Mouse (Mus musculus) regulatory T cell (primary cell): Measurements from ENCODE around the gene Stx11.

Experiments
- in situ Hi-C: fragments of 300-600 bp; cut with MboI, MseI; formaldehyde crosslinking; loops from one replicate; pipeline ENCODE4 v1.15.1; 2025; ENCODE audit warnings: high pct_unique_total_duplicates

Gene Stx11

DNA sequence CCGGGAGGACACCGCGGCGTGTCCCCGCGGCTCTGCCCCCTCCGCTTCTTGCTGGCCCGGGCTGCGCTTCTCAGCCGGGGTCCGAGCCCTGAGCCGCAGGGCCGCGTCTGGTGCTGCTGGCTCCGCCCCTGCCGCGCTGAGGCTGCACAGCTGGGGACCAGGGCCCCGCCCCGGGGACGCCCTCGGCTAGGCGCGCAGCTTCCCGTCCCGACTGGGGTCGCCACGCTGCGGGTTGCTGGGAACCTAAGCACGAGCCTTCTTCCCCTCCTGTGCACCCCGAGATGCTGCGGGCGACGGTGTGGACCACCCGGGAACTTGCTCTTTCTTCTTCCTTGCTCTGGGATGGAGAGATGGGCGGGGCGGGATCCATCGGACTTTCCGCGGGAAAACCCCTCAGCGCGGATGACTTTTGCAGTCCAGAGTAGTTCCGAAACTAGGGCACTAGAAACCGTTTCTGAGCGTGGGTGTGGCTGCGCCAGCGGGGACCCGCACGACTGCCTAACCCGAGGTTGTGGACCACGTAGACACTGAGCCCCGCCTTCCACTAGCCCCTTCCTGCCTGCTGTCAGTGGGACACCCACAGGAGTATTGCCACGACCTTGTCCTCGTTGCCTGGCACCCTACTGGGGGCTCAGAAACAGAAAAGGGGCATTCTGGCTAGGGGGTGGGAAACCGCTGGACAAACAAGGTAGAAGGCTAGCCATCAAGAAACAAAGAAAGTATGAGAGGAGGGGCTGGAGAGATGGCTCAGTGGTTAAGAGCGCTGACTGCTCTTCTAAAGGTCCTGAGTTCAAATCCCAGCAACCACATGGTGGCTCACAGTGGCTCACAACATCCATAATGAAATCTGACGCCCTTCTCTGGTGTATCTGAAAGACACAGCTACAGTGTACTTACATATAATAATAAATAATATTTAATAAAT is at the start of gene Stx11:
Gene Stx11, minus strand, starts transcription at position 148 of the 925 bp plus-strand sequence.
- in situ Hi-C loops, result loop anchor here (5.0 kb wide), 1 partner anchor 152 kb away; no protein-coding TSS in a partner anchor

GRCm38 (mm10) chr10:13008737-13009121 is 44.6 kb upstream of the Stx11 start:
- in situ Hi-C loops, result loop anchor here (25.0 kb wide), 1 partner anchor 179 kb away; the partner anchor contains the start of genes Ltv1 and Zc2hc1b

DNA sequence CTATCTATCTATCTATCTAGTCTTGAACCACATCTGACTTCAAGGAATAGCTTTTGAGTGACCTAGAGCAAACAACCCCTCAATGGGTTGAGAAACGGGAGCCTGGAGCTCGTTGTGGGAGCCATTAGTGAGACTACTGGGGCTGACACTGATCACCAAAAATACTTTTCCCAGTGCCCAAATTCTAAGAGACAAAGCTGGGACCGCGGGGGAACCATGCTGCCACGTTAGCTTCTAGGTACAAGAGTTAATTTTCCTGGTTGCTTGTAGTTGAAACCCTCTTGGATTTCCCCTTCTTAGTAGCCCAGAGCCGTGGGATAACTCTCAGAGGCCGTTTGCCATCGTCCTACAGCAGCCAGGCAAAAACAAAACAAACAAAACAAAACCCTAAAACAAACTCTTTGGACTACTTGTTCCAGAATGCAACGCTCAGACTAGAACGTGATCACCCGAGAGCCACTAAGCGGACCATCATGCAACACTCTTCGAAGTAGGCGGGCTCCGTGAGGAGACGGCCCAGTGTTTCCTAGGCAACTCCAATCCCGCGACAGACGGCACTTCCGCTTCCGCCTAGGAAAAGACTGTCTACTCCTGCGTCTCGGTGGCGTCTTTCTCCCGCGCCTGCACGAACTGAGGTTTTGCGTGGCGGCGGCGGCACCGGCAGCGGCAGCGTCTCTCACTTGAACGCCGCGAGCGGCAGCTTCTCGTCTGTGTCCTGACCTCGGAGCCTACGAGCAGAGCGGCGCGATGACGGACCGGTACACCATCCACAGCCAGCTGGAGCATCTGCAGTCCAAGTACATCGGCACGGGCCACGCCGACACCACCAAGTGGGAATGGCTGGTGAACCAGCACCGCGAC is 44.0 kb upstream of the Stx11 start:
- in situ Hi-C loops, result loop anchor here (25.0 kb wide), 1 partner anchor 179 kb away; the partner anchor contains the start of genes Ltv1 and Zc2hc1b

DNA sequence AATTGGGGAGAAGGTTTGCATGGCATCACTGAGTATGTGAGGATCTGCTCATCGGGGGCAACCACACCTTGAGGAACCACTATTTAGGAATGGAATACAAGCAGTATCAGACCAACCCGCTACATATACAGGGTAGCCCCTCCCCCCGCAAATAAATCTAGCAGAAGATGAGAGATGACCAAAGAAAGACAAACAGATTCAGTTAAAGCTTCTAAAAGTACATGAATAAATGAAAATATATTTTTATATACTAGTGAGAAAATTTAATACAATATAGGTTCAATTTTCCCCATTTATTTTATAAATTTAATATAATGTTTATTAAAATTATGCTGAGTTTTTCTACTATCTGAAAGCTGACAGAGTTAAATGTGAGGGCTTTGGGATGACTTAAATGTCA is 40.9 kb upstream of the Stx11 start, which contains the start of gene Sf3b5:
Gene Sf3b5, plus strand, starts transcription at position 301 of the 400 bp plus-strand sequence.
- in situ Hi-C loops, result loop anchor here (25.0 kb wide), 1 partner anchor 182 kb away; the partner anchor contains the start of genes Ltv1 and Zc2hc1b

DNA sequence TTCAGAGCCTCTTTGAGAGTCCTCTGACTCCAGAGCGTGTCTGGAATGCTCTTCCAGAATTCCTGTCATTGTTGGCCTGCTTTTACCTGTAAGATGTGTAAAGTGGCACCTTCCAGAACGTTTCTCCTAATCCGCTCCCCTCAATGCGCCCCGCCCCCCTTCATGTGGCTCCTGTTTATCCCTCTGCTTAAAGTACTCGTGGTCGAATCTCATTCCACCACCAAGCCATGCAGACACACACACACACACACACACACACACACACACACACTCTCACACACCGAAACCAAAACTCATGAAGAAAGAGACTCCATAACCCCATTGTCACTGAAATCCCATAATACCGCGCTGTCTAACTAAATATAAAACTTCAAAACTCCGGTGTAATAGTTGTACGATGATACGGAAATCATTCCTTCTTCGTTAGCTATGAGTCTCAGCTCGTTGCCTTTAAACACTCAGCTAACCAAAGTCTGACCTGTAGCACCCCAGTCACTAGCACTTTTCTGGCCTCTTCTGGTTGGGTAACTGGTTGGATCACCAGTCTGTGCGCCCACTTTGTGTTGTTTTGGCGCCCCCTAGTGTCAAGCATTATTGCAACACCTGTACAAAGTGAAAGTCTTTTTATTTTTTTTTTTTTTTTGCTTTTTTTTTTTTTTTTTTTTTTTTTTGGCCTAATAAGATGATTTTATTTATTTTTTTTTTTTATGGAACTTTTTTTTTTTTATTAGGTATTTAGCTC is 32.8 kb upstream of the Stx11 start:
- in situ Hi-C loops, result no loop called here

GRCm38 (mm10) chr10:12993411-12994039 is 29.4 kb upstream of the Stx11 start:
- in situ Hi-C loops, result loop anchor here (5.0 kb wide), 1 partner anchor 36 kb away; no protein-coding TSS in a partner anchor

DNA sequence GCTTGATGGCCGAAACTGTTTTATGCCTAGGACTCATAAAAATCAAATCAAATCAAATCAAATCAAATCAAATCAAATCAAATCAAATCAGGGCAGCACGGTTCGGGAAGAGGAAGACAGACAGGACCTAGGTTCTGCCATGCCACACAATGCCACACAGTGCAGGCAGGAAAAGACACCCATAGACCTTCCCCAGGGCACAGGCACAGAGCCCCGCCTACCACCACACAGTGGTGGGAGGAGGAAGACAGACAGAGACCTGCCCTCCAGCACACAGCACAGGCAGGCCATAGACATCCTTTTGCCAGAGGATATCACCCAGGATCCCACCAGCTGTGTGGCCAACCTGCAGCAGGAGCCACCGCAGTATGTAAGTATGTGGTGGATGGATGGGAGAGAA is 27.9 kb upstream of the Stx11 start:
- in situ Hi-C loops, result loop anchor here (5.0 kb wide), 1 partner anchor 35 kb away; no protein-coding TSS in a partner anchor

GRCm38 (mm10) chr10:12986943-12987342 is 22.8 kb upstream of the Stx11 start:
- in situ Hi-C loops, result no loop called here

DNA sequence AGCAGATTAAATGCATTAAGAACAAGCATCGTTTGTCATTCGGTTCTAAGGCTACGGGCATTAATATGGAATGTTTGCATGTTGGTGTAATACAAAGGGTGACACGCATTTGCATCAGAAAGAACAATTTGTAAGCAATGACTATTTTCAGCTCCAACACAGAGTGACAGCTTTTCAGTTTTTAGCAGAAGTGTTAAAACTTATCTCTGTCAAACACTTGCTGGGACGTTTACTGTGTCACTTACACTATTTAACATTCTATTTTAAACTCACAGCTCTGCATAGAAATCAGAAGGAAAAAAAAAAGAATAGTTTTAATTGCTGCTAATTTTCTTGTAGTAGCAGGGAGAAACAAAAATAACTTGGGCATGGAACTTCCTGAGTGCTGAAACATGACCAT is 22.4 kb upstream of the Stx11 start:
- in situ Hi-C loops, result no loop called here

DNA sequence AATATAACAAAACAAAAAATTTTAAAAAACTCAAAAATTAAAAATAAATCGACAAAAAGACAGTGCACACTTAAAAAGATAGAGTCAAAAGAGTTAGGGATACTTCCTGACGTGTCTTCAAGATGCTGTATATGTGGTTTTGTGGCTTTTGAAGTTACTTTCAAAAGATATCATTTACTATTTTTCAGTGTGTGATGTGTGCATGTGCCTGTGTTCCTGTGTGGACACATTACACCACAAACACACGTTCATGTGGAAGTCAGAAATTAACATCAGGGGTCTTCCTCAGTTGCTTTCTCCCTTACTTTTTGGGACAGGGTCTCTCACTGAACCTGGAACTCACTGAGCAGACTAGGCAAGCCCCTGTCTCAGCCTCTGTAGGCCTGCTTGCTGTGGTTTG is 20.9 kb upstream of the Stx11 start:
- in situ Hi-C loops, result no loop called here

- in situ Hi-C loops, result no loop called here
These were observed 19.4 kb upstream of the Stx11 start for GRCm38 (mm10) chr10:12983516-12983915.

GRCm38 (mm10) chr10:12981071-12981470 is 17.0 kb upstream of the Stx11 start:
- in situ Hi-C loops, result no loop called here

GRCm38 (mm10) chr10:12977787-12978212 is 13.7 kb upstream of the Stx11 start:
- in situ Hi-C loops, result loop anchor here (5.0 kb wide), 1 partner anchor 55 kb away; no protein-coding TSS in a partner anchor

DNA sequence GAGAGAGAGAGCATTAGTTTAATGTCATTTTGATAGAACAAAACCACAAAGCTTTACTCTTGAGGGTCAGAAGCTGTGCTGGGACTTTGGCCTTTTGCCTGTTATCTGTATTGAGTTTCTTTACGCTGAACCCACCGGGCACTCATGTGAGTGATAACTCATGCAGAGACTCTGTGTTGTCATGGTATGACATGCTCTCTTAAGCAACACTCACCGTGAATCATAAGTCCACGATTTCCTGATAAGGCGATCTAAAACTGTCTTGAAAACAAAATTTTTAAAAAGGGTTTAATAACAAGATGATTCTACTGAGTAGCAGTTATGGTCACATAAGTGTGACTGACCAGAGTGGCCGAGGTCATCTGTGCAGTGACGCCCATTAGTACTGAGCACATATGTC is 12.5 kb upstream of the Stx11 start:
- in situ Hi-C loops, result loop anchor here (5.0 kb wide), 1 partner anchor 54 kb away; no protein-coding TSS in a partner anchor

- in situ Hi-C loops, result loop anchor here (5.0 kb wide), 1 partner anchor 54 kb away; no protein-coding TSS in a partner anchor
These were observed 11.9 kb upstream of the Stx11 start for GRCm38 (mm10) chr10:12975957-12976356.

GRCm38 (mm10) chr10:12975461-12975860 is 11.4 kb upstream of the Stx11 start:
- in situ Hi-C loops, result loop anchor here (5.0 kb wide), 1 partner anchor 53 kb away; no protein-coding TSS in a partner anchor

DNA sequence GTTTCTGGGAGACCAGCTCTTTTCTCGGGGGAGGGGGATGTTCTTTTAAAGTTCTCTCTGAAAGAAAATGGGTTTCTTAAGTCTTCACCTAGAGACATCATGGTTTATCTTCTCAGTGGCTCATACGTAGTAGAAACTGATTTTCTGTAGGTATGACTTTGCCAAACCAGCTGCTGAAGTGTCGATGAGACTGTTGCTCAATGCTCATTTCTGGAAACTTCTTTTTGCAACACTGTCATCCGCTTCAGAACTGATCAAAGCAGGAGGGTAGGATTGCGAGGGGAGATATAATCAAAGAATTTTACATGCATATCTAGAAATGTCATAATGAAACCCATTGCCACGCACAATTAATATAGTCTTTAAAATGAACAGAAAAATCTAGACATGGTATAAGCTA is 10.5 kb upstream of the Stx11 start:
- in situ Hi-C loops, result no loop called here

DNA sequence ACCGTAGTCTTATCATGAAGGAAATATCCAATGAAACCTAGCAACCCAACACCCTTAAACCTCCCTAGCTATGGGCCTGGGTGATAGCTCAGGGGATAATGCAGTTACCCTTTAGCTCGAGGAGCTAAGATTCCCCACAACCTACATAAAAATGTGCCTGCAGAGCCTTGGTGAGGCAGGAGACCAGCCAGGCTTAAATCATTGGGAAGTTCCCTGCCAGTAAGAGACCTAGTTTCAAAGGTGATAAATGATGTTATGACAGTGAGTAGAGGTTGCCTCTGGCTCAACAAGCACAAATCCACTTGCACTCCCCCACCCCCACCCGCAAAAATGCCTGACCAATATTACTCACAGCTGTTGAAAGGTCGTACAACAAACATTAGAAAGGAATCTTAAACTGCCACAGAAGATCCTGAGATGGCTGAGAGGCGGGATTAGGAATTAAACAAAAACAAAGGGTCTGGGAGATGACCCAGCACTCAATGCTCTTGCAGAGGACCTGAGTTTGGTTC is 1.6 kb upstream of the Stx11 start:
- in situ Hi-C loops, result loop anchor here (5.0 kb wide), 1 partner anchor 153 kb away; no protein-coding TSS in a partner anchor

DNA sequence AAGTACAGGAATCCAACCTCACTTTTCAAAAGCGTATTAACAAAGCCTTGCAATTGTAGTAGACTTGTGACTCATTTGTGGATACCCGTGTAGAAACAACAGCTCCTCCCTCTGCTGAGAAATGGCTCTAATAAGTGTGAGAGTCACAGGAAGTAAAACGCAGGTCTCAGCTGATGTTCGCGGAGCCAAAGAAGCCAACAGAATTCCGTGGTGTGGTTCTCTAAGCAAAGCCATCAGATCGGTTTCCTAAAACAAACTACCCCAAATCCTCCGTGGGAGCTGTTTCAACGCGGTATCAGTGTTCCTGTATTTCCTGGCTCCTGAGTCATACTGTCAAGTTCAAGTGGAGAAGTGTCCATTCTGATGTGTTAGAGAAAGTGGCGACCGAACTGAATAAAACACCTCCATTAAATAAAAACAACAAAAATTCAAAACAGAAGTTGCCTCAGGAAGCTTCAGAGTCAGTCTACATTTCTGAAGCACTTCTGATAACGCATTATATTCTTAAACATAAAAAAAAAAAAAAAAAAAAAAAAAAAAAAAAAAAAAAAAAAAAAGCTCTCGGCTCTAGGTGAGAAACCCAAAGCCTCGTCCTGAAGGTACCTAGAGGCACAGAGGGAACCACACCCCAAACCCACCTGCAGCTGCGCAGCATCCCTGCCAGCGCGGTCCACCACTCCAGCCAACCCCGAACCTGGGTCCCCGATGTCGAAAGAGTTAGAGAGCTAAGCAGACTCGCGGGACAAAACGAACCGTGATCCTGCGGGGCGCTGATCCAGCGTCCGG is 543 bp downstream of the Stx11 start:
- in situ Hi-C loops, result no loop called here
